Mouse (Mus musculus) MEL-GATA-1-ER (cell line): ENCODE measurements around the gene Usp7.
A peak's percentile ranks its signal among the peaks of the same experiment; 100 is the strongest.

Experiments used
- DNase-seq: peaks from one replicate; pipeline ENCODE4 v3.0.0-alpha.2; 2012; ENCODE audit warnings: low read depth; ENCODE audit errors: extremely low read depth

The Usp7 gene

GRCm38 (mm10) chr16:8791949-8792557 lies at the start of gene Usp7:
TSS of gene Usp7 (minus strand) at chr16:8792308.
- no peak for DNase-seq

- no peak for DNase-seq
Observed at GRCm38 (mm10) chr16:8840557-8840956, 48.4 kb upstream of the Usp7 start.

DNA sequence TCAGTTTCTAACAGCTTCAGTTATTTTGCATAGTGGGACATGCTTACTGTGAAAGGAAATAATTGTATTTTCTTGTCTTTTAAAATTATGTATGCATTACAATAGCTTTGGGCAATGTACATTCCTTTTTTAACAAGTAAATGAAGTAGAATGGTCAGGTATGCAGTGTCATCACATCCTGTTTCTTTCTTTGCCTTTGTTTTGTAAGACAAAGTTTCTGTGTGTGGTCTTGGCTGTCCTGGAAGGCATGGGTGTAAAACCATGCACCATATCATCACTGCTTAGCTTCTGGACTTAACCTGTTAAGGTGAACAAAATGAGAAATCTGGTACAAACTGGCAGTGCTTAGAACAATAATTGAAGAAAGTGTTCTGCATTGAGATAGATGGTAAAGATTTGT lies 46.8 kb upstream of the Usp7 start:
- no peak for DNase-seq

GRCm38 (mm10) chr16:8837595-8837994 lies 45.5 kb upstream of the Usp7 start:
- no peak for DNase-seq

DNA sequence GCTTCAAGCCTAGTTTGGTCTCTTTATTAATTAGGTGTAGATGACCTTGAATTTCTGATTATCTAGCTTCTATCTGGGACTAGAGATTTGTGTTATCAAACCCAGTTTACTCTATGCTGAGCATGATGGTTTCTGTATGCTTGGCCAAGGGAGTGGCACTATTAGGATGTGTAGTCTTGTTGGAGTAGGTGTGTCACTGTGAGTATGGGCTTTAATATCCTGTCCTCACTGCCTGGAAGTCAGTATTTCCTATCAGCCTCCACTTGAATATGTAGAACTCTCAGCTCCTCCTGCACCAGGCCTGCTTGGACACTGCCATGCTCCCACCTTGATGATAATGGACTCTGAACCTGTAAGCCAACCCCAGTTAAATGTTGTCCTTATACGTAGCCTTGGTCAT lies 44.8 kb upstream of the Usp7 start:
- DNase-seq = no peak

- no peak for DNase-seq
Observed at GRCm38 (mm10) chr16:8831241-8831640, 39.1 kb upstream of the Usp7 start.

DNA sequence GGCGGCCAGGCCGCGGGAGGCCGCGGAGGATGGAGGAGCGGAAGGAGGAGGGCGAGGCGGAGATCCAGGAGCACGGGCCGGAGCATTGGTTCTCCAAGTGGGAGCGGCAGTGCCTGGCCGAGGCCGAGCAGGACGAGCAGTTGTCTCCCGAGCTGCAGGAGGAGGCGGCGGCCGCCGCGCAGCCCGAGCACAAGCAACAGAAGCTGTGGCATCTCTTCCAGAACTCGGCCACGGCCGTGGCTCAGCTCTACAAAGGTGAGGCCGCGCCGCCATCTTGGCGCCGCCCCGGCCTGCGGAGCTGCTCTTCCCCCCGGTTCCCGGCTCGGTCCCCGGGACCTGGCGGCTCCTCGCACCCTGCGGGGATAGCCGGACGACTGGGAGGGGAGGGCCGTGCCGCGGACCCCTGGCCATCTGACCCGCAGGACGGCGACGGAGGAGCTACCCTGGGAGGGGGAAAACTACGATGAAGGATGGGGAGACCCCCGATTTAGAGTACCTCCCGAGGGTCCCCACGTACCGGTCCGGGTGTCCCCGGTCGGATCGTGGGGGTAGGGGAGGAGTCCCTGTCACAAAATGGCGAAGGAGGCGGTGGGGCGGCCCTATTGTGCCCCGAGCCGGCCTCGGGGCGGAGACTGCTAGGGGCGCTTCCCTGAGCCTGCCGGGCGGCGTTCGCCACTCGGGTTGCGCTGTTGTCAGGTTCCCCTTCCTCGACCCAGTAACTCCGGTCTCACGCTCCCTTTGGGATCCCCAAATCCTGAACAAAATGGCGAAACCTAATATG lies 38.5 kb upstream of the Usp7 start:
- DNase-seq = no peak

DNA sequence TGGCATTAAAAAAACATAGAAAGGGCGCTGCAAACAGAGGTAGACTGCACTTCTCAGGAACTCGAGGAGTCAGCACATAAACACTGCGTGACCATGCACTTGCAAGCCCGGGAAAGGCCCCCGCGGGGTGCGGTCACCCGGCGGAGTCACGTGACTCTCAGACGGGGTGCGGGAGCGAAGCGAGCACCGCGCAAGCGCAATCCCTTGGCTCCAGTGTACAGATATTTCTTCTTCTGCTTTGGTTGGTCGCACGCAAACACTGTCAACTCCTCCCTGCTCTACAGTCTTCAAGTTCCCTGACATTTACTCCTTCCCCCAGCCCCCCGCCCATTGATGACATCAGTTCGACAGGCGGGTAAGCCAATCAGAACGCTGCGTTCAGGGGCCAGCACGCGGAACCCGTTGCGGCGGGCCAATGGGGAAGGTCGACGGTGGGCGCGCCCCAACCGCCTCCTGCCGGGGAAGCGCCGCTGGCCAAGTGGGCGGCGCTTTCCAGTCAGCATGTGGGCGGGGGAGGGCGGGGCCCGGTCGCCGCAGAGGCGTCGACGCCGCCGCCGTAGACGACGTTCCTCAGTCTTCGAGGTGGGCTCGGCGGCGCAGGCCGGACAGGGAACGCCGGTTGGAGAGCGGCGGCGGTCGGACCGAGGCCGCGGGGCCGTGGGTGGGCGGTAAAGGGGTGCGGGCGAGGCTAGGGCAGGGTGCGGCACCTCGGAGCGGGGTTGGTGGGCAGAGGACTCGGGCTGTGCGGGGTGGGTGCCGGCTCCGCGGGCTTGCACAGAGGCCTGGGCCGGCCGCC lies 37.7 kb upstream of the Usp7 start, which contains the start of gene 1810013L24Rik:
Gene 1810013L24Rik, plus strand, starts transcription at position 537 of the 796 bp plus-strand sequence.
- peak; percentile 99 for DNase-seq

DNA sequence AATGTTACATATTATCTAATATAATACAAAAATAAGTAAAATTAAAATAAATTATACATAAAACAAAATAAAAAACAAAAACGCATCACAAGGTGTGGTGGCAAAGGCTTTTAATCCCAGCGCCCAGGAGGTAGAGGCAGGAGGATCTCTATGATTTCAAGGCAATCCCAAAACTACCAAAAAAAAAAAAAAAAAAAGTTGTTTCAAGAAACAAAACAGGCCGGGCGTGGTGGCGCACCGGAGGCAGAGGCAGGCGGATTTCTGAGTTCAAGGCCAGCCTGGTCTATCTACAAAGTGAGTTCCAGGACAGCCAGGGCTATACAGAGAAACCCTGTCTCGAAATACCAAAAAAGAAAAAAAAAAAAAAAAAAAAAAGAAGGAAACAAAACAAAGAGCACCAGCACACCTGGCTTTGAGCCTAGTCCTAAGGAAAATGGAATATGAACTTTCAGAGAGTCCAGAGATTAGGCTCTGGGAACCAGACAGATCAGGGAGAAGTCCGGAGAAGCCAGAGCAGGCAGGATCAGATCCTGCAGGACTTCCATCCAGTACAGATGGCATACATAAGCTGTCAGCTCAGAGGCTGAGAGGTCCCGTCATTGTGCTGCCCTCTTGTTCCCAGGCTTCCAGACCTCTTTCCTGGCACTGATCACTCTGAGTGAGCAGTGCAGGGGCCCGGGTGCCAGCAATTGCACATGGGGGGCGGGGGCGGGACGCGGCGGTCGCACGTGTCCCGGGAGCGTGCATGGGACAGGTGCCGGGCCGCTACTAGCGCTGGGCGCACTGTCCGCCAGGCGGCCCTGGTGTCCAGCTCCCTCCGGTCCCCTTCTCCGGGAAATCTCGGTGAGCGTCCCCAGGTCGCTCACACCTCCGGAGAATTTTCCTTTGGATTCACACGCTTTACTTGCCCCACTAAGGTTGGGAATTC lies 36.8 kb upstream of the Usp7 start:
- DNase-seq = no peak

- DNase-seq = no peak
Observed at GRCm38 (mm10) chr16:8827366-8827765, 35.3 kb upstream of the Usp7 start.

DNA sequence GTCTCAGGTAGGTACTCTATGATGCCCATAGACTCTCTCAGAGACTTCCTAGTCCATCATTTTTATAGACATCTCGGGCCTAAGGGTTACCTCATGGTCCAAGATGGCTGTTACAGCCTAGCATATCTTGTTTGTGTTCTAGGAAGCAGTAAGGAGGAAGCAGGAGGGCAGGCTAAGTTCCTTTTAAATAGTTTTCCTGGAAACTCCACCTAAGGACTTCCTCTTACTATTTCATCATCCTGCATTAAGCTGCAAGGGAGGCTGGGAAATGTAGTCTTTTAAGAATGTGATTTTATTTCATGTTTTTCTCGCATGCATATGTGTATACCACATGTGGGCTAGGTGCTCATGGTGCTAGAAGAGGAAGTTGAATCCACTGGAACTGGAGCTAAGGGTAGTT lies 31.6 kb upstream of the Usp7 start:
- peak; percentile 98 for DNase-seq

- DNase-seq = no peak
Observed at GRCm38 (mm10) chr16:8822586-8822985, 30.5 kb upstream of the Usp7 start.

GRCm38 (mm10) chr16:8821429-8821828 lies 29.3 kb upstream of the Usp7 start:
- no peak for DNase-seq

GRCm38 (mm10) chr16:8817872-8818271 lies 25.8 kb upstream of the Usp7 start:
- no peak for DNase-seq

DNA sequence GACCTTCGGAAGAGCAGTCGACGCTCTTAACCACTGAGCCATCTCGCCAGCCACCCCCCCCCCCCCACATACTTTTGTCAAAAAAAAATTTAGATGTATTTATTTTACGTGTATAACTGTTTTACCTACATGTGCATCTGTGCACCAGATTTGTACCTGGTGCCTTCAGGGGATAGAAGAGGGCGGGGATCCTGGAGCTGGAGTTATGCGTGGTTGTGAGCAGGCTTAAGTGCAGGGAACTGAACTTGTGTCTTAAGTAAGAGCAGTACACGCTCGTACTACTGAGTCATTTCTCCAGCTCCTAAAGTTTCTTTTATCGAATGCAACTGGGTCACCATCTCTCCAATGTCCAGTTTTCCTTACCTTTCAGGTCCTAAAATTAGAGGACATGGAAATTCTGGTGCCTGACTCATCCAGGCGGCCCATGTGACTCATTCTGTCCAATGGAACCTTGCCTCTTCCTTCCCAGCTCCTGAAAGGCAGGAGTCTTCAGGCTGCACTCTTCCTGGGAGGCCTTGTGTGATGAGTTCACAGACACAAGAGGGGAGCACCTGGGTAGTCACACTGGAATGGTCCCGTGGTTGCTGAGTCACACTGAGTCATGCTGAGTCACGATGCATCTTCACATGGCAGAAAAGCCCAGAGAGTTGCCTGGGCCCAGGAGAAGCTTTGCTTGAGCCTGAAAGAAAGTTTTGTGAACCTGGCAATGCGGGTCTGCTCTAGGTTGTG lies 18.5 kb upstream of the Usp7 start:
- DNase-seq = peak; percentile 58

GRCm38 (mm10) chr16:8806703-8807102 lies 14.6 kb upstream of the Usp7 start:
- peak; percentile 53 for DNase-seq

DNA sequence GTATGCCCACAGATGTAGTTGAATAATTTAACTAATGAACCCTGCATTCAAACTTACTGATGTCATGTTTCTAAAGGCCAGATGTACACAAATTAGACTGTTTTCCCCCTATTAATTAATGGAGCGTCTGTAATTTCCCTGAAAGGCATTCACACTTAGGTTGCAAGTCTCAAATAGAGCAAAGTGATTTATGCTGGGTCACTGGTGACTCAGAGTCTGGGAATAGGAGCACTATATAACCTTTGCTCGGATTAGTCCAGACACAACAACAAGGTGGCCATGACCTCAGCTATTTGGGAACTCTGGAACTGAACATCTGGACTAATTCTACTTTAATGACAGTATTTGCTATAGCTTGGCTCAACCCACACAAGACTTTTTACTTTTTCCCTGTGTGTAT lies 3.8 kb upstream of the Usp7 start:
- DNase-seq = no peak

DNA sequence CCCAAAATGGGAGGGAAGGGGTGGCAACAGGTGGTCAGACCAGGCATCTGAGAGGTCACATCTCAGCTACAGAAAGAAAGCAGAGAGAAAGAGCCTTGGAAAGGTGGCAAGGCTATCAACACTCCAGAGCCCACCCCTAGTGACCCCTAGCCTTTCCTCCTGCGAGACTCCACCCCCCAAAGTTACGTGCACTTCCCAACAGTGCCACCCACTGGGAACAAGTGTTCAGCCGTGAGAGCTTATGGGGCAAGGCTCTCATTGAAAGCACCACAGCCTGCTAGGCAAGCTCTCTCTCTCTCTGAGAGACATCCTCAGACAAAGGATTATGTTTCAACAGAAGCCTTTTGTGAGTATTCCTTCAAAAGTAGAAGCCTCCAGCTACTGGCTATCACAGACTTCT lies 2.8 kb upstream of the Usp7 start:
- no peak for DNase-seq

GRCm38 (mm10) chr16:8790886-8791285 lies 1.2 kb downstream of the Usp7 start:
- DNase-seq = no peak

GRCm38 (mm10) chr16:8784753-8785152 lies 7.4 kb downstream of the Usp7 start:
- no peak for DNase-seq
